Mouse (Mus musculus) adrenal gland, postnatal 10 days (tissue): ENCODE measurements around the gene Erbb3. TPM values are rescaled to one million over a fixed set of nuclear protein-coding genes. Genes with fewer than 3 reads are reported as not detected.
"Not testable (repeated sequence)": the region's sequence is repeated elsewhere in the genome, so short reads cannot be mapped to it uniquely, and the experiment has no call there.

Source experiments
- DNase-seq: peaks from one replicate; pipeline ENCODE4 v3.0.0; 2021; ENCODE audit warnings: mixed read lengths
- total RNA-seq, 2 experiments: library from RNA; stranded (reverse); gene quantifications; 2 replicates each; pipeline ENCODE4 v1.2.3; 2021

The Erbb3 gene
- total RNA-seq, 2 experiments from 2014 or later, result 10.0 to 11.1 TPM

- no peak for DNase-seq
These were observed 32.5 kb downstream of the Erbb3 start for GRCm38 (mm10) chr10:128556963-128557362.

GRCm38 (mm10) chr10:128556286-128556685 lies 33.2 kb downstream of the Erbb3 start:
- no peak for DNase-seq

- DNase-seq, result not testable (repeated sequence)
These were observed 33.9 kb downstream of the Erbb3 start for GRCm38 (mm10) chr10:128555567-128555966.

DNA sequence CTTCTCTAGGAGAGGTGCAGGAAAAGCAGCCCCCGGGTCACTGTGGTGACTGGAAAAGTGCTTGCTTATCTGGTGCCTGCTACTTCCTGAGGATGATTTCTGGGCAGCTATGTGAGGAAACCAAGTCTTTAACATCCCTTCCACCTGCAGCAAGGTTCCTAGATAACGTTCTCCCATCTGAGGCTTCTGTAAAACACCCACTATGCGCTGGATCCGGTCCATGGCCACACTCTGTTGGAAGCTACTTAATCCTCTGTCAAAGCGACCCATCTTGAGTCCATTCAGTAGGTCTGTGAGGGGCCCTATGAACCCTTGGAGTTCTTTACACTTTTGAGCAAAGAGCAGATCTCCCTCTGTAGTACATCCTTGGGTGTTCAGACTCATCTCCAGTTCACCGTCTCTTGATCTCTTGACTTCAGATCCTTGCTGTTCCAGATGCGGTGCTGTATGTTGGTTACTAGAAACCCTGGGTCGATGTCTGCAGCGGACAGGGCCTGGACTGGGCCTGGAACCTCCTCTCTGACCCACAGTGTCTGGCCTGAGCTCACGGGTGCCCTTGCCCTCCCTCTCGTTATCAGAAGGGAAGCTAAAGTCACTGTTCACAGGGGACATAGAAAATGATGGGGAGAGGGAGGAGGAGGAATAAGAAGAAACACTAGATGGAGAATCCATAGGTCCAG lies 39.2 kb downstream of the Erbb3 start:
- DNase-seq, result not testable (repeated sequence)

DNA sequence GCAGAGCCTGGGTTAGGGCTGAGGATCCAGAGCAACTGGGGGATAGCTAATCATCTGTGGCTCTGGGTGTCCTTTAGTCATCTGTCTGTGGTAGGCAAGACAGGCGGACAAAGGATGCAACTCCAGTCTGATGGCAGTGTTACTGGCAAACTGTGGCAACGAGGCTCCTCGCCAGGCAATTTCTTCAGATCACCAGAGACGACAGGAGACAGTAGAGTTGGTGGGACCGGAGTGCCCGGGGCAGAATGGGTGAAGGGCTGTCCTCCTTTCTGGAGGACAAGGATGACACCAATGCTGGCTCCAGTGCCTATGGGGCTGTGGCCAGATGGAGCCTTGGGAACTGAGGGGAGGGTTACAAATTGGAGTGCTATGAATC lies 39.8 kb downstream of the Erbb3 start:
- DNase-seq, result not testable (repeated sequence)

- peak; percentile 94 for DNase-seq
These were observed 40.3 kb downstream of the Erbb3 start, which contains the start of gene Rpl41 for GRCm38 (mm10) chr10:128548947-128549681. Rpl41 (minus strand) TSS chr10:128549305.

- DNase-seq, result not testable (repeated sequence)
These were observed 41.2 kb downstream of the Erbb3 start for GRCm38 (mm10) chr10:128548051-128548791.

- DNase-seq, result peak; percentile 95
These were observed 42.0 kb downstream of the Erbb3 start, which contains the start of gene Zc3h10 for GRCm38 (mm10) chr10:128547361-128548032. Zc3h10 (minus strand) TSS chr10:128547774.

GRCm38 (mm10) chr10:128546787-128547186 lies 42.7 kb downstream of the Erbb3 start:
- DNase-seq, result no peak

GRCm38 (mm10) chr10:128546361-128546760 lies 43.1 kb downstream of the Erbb3 start:
- no peak for DNase-seq

GRCm38 (mm10) chr10:128545570-128545898 lies 43.9 kb downstream of the Erbb3 start:
- no peak for DNase-seq

DNA sequence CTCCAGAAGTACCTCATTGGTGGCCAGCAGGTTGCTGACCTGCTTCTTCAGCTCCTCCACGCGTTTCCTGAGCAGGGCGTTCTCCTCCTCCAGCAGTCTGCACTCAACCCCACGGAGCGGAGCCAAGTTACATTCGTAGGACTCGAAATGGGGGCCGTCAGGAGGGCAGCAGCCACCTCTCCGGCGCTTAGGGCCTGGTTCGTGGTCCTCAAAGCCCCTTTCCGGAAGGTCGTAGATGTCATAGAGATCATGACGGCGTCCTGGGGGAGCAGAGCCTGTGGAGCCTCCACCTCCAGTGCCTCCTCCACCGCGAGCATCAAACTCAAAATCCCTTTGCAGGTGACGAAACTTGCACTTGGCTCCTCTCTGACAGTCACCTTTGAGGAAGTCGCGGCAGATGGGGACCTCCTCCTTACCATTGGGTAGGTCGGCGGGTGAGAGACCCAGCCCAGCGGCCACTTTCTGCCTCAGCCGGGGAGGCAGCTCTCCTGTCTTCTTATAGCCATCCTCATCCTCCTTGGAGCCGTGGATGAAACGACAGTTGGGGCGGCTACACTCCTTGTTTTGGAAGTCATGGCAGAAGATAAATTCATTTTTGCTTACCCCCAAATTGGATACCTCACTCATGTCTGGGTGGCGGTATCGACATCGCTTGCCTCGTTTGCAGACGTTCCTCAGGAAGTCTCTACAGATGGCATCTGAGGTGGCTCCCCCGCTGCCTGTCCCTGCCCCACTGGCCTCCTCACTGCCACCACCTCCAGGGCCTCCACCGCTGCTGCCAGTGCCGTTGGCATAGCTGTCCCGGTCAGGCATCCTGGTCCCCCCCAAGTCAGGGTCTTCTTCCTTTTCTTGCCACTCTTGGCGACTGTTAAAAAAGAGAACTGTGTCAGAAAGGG lies 44.5 kb downstream of the Erbb3 start:
- no peak for DNase-seq

DNA sequence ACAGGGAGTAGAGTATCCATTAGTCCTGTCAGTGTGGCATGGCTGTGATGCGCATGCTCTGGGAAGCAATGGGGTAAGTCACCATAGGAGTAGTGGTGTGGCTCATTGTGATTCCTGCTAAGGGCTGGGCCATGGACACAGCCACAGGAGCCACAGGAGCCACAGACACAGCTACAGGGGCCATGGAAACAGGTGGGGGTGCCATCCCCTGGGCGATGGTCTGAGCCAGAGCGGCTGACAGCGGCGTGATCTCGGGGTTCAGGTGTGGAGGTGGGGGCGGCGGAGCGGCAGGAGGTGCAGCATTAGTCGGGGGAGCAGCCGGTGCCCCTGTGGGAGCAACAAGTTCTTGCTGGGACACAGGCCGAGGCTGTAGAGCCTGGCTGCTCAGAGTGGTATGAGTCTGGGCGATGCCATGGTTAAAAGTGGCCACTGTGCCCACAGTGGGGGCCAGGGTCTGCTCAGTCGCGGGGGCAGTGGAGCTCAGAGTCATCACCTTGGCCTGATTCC lies 45.2 kb downstream of the Erbb3 start:
- DNase-seq, result no peak

GRCm38 (mm10) chr10:128543100-128543499 lies 46.4 kb downstream of the Erbb3 start:
- no peak for DNase-seq

DNA sequence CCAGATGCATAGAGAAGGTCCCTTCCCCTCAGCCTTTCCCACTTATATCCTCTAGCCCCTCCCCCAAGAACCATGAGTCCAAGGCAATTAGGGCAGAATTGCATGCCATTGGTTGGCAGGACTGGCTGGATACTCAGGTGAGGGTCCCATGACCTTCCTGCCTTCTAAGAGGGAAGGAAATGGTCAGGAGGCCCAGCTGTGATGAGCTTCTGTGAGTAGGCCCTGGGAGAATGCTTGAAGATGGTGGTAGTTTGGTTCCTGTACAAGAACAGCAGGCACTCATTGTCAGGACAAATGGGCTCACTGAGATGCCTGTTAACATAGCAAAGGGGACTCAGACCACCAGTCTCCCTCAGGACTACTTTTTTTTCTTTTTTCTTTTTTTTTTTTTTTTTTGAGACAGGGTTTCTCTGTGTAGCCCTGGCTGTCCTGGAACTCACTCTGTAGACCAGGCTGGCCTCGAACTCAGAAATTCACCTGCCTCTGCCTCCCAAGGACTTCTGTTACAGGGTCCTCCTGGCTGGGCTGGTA lies 51.0 kb downstream of the Erbb3 start:
- no peak for DNase-seq

GRCm38 (mm10) chr10:128536266-128536940 lies 53.0 kb downstream of the Erbb3 start:
- DNase-seq, result peak; percentile 87

GRCm38 (mm10) chr10:128535624-128536265 lies 53.7 kb downstream of the Erbb3 start:
- no peak for DNase-seq

- DNase-seq, result no peak
These were observed 54.2 kb downstream of the Erbb3 start for GRCm38 (mm10) chr10:128535206-128535605.
